Mouse (Mus musculus): ENCODE data around the gene Ifrd2. TPM values are rescaled to one million over a fixed set of nuclear protein-coding genes. Genes with fewer than 3 reads are reported as not detected.

Ifrd2 gene
- polyA plus RNA-seq, 1 experiment from 2014 or later = 40.0 TPM

DNA sequence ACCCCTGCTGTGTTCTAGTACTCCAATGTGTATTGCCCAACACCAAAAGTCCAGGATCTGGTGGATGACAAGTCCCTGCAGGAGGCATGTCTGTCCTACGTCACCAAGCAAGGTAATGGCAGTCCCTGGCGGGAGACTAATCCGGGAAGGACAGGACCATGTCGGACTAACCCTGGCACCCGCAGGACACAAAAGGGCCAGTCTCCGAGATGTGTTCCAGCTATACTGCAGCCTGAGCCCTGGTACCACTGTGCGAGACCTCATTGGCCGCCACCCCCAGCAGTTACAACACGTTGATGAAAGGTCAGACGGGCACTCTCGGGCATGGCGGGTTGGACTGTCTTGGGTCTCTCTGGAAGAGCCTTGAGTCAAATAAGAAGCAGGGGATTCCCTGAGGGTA, 42.7 kb upstream of the Ifrd2 start:
- Histone ChIP-seq H3K27ac (no peak overlapping the region), H3K4me2 (no peak overlapping the region), H3K4me1 (peaks cover 34% of the 10 kb centered on the region), H3K36me3 (peaks cover 12% of the 10 kb centered on the region; the same call in 1 of the 2 replicates), H3K9ac (no peak overlapping the region), H3K9me3 (no peaks in the 10 kb centered on the region), H3K27me3 (no peaks in the 10 kb centered on the region), H3K4me3 (no peak overlapping the region)
- 90% methylated on average over 12 of the region's 12 CpGs for WGBS
- ATAC-seq (ENCODE audit: borderline replicate concordance, extremely low read depth, low FRiP score, low TSS enrichment) = no peak

DNA sequence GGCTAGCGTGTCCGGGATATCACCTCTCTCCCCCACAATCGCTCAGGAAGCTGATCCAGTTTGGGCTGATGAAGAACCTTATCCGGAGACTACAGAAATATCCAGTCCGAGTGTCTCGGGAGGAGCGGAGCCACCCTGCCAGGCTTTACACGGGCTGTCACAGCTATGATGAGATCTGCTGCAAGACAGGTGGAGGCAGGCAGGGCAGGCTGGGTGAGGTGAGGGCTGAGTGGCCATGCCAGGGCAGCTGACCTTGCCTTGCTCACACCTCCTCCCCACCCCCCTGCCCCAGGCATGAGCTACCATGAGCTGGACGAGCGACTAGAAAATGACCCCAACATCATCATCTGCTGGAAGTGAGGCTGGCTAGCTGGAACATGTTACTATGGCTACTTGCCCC, 42.2 kb upstream of the Ifrd2 start:
- 85% methylated on average over 10 of the region's 10 CpGs for WGBS
- no peak for ATAC-seq (ENCODE audit: borderline replicate concordance, extremely low read depth, low FRiP score, low TSS enrichment)
- Histone ChIP-seq H3K4me3 (no peak overlapping the region), H3K27ac (no peak overlapping the region), H3K36me3 (peaks cover 9% of the 10 kb centered on the region; the same call in 1 of the 2 replicates), H3K9ac (no peak overlapping the region), H3K9me3 (no peaks in the 10 kb centered on the region), H3K4me1 (peaks cover 37% of the 10 kb centered on the region), H3K27me3 (no peaks in the 10 kb centered on the region), H3K4me2 (no peak overlapping the region)

DNA sequence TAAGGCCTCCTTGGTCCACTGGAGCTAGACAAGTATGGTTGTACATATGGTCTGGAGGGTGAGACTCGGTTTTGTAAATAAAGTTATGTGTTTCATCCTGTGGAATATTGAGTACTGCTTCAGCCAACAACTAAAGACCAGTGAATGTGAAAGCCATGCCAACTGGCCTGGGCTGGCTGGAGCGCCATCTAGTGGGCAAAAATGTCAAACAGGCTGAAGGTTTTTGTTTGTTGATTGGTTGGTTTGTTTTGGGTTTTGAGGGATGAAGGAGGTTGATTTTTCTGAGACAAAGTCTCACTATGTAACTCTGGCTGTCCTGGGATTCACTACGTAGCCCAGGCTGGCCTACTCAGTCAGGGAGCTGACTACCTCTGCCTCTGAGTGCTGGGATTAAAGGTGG, 41.8 kb upstream of the Ifrd2 start:
- Histone ChIP-seq H3K4me2 (no peak overlapping the region), H3K4me3 (no peak overlapping the region), H3K36me3 (peaks cover 9% of the 10 kb centered on the region; the same call in 1 of the 2 replicates), H3K9me3 (no peaks in the 10 kb centered on the region), H3K27me3 (no peaks in the 10 kb centered on the region), H3K27ac (no peak overlapping the region), H3K4me1 (peaks cover 41% of the 10 kb centered on the region), H3K9ac (no peak overlapping the region)
- no peak for ATAC-seq (ENCODE audit: borderline replicate concordance, extremely low read depth, low FRiP score, low TSS enrichment)
- WGBS = 12% methylated on average over 3 of the region's 3 CpGs

DNA sequence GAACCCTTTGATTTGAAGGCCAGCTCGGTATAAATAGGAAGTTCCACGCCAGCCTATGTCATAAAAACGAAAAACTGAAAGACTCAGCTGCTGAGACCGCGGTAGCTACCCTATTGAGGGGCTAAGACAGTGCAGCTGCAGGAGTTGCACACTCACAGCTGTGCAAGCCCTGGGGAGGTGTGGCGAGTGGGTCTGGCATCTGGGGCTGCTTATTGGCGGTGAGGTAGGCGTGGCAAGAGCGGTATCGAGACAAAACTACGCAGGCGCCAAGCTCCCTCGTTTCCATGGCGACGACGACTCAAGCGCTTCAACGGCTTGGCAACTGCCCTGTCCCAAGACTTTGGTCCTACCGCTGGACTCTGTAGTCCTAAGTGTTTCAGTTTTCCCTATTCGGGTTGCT, 40.4 kb upstream of the Ifrd2 start, which contains the start of gene Zmynd10:
TSS of gene Zmynd10 (plus strand) at position 273 of the 400 bp plus-strand sequence.
- Histone ChIP-seq H3K27me3 (no peaks in the 10 kb centered on the region), H3K36me3 (peaks cover 9% of the 10 kb centered on the region; the same call in 1 of the 2 replicates), H3K27ac (no peak within 1 kb of the TSS; the same call in 1 of the 2 replicates), H3K9me3 (no peaks in the 10 kb centered on the region), H3K9ac (no peak within 1 kb of the TSS), H3K4me1 (peaks cover 44% of the 10 kb centered on the region), H3K4me3 (peak within 1 kb of the TSS; percentile 19), H3K4me2 (peak within 1 kb of the TSS; percentile 44)
- ATAC-seq (ENCODE audit: borderline replicate concordance, extremely low read depth, low FRiP score, low TSS enrichment) = peak; percentile 41; the same call in 1 of the 2 replicates
- WGBS = 1% methylated on average over 20 of the region's 20 CpGs

DNA sequence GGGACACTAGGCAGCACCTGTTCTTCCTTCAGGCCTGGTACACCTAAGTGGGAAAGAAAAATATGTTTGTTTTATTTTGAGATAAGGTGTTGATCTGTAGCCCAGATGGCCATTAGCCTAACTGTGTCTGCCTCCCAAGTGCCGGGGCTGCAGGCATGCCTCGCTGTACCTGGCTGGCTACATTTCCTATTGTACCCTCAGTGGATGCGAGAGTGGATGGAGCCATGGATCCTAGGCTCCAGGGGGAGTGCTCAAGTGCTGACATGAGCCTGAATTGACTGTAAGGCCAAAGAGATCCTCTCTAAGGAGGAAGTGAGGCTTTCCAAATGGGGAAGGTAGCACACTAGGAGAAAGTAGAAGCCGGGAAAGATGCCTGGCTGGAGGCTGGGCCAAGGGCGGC, 39.5 kb upstream of the Ifrd2 start:
- ATAC-seq (ENCODE audit: borderline replicate concordance, extremely low read depth, low FRiP score, low TSS enrichment) = no peak
- peaks cover 46% of the 10 kb centered on the region for H3K4me1 ChIP-seq

DNA sequence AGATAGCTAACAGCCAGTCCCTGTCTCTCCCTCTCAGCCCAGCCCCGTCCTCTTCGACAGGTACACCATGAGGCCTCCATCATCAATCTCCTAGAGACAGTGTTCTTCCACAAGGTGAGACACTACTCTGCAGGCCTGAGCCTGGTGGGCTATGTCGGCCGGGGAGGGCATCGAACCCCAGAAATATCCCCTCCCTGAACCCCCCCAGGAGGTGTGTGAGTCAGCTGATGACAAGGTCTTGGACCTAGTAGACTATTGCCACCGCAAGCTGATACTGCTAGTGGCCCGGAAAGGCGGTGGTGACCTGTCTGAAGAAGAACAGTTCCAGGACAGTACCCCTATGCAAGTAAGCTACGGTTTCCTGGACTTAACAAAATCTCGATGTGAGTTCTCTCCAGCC, 38.6 kb upstream of the Ifrd2 start:
- Histone ChIP-seq H3K9me3 (no peaks in the 10 kb centered on the region), H3K27me3 (no peaks in the 10 kb centered on the region), H3K4me1 (peaks cover 54% of the 10 kb centered on the region), H3K4me3 (no peak overlapping the region), H3K4me2 (no peak overlapping the region), H3K36me3 (peaks cover 9% of the 10 kb centered on the region; the same call in 1 of the 2 replicates), H3K9ac (no peak overlapping the region), H3K27ac (no peak overlapping the region)
- 87% methylated on average over 10 of the region's 10 CpGs for WGBS
- no peak for ATAC-seq (ENCODE audit: borderline replicate concordance, extremely low read depth, low FRiP score, low TSS enrichment)

More for the DNA sequence above, 39.5 kb upstream of the Ifrd2 start:
- Histone ChIP-seq H3K36me3 (peaks cover 9% of the 10 kb centered on the region; the same call in 1 of the 2 replicates), H3K9me3 (no peaks in the 10 kb centered on the region), H3K27ac (no peak overlapping the region), H3K4me3 (no peak overlapping the region), H3K27me3 (no peaks in the 10 kb centered on the region), H3K4me2 (no peak overlapping the region), H3K9ac (no peak overlapping the region)
- WGBS = 72% methylated on average over 5 of the region's 5 CpGs

DNA sequence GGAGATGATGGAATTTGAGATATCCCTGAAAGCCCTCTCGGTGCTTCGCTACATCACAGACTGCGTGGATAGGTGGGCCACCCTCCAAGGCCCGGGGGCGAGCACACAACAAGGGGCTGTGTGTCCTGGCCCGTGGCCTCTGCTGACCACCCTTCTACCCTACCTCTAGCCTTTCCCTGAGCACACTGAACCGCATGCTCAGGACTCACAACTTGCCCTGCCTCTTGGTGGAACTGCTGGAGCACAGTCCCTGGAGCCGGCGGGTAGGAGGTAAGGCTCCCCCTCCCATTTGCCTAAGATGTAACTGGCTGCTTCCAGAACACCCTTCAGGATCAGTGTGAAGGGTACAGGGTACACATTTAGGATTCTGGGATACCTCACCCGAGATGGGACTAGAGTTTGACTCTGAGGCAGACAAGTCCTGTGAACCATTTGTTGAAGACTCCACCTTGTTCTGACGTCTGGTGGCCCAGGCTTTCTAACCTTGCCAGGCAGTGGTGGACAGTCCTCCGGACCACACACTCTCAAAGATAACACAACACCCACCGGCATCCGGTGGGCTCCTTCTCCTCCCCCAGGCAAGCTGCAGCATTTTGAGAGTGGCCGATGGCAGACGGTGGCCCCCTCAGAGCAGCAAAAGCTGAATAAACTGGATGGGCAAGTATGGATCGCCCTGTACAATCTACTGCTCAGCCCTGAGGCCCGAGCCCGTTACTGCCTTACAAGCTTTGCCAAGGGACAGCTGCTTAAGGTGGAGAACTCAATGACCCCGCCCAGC, 38.0 kb upstream of the Ifrd2 start:
- Histone ChIP-seq H3K36me3 (peaks cover 6% of the 10 kb centered on the region; the same call in 1 of the 2 replicates), H3K27me3 (no peaks in the 10 kb centered on the region), H3K4me2 (no peak overlapping the region), H3K9ac (no peak overlapping the region), H3K4me3 (no peak overlapping the region), H3K9me3 (no peaks in the 10 kb centered on the region), H3K27ac (no peak overlapping the region), H3K4me1 (peaks cover 54% of the 10 kb centered on the region)
- no peak for ATAC-seq (ENCODE audit: borderline replicate concordance, extremely low read depth, low FRiP score, low TSS enrichment)
- 69% methylated on average over 20 of the region's 20 CpGs for WGBS

DNA sequence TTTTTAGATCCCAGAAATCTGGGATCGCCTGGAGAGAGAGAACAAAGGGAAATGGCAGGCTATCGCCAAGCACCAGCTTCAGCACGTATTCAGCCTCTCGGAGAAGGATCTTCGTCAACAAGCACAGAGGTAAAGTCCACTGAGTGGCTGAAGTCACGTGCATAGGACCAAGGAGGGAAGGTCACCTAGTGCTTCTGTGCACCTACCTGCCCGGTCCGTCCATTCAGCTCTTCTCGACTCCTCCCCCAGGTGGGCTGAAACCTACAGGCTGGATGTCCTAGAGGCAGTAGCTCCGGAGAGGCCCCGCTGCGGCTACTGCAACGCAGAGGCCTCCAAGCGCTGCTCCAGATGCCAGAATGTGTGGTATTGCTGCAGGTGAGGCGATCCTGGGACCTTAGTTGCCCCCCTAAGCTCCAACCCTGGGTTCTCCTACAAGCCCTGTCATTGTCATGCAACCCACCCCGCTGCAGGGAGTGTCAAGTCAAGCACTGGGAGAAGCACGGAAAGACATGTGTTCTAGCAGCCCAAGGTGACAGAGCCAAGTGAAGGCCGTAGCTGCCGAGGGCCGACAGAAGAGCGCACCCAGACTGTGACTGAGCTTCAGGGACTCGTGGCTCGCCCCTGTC, 36.8 kb upstream of the Ifrd2 start:
- no peak for ATAC-seq (ENCODE audit: borderline replicate concordance, extremely low read depth, low FRiP score, low TSS enrichment)
- H3K9me3 ChIP-seq = no peaks in the 10 kb centered on the region
- 34% methylated on average over 23 of the region's 23 CpGs for WGBS
- H3K27ac ChIP-seq = peak overlapping the region; percentile 65
- H3K4me3 ChIP-seq = peak overlapping the region; percentile 53
- H3K4me2 ChIP-seq = peak overlapping the region; percentile 96
- H3K27me3 ChIP-seq = no peaks in the 10 kb centered on the region
- no peaks in the 10 kb centered on the region for H3K36me3 ChIP-seq
- peak overlapping the region; percentile 74 for H3K9ac ChIP-seq
- peaks cover 58% of the 10 kb centered on the region for H3K4me1 ChIP-seq

DNA sequence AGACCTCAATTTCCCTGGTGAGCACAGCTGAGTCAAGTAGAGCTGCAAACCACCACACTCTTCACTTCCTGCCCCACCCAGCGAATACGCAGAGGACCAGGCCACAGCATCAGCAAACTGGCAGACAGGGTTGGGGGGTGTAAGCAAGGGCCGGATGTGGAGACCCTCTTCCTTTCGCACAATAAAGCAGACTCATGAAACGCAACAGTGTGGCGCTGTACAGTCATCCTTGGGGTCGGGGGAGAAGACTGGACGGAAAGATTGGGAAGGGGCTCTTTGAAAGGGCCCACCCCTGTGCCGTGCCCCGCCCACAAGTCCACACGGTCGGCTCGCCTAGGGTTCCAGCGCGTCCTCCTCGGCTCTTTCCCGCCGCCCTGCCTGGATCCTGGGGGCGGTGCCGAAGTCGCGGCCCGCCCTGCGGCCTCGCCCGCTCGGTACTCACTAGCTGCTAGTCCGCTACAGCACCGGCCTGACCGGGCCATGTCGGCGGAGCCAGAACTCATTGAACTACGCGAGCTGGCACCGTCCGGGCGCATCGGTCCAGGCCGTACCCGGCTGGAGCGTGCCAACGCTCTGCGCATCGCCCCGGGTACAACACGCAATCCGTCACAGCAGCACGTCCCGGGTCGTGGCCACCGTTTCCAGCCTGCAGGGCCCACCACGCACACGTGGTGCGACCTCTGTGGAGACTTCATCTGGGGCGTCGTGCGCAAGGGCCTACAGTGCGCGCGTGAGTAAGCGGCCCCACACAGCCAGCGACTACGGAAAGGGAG, 36.1 kb upstream of the Ifrd2 start, which contains the start of gene Rassf1:
TSS of gene Rassf1 (plus strand) at position 439 of the 773 bp plus-strand sequence.
- ATAC-seq (ENCODE audit: borderline replicate concordance, extremely low read depth, low FRiP score, low TSS enrichment) = peak; percentile 50; the same call in 1 of the 2 replicates
- peaks cover 64% of the 10 kb centered on the region for H3K4me1 ChIP-seq
- peak within 1 kb of the TSS; percentile 96 for H3K4me2 ChIP-seq
- no peaks in the 10 kb centered on the region for H3K9me3 ChIP-seq
- peak within 1 kb of the TSS; percentile 53 for H3K4me3 ChIP-seq
- H3K36me3 ChIP-seq = no peaks in the 10 kb centered on the region
- H3K9ac ChIP-seq = peak within 1 kb of the TSS; percentile 74
- H3K27me3 ChIP-seq = no peaks in the 10 kb centered on the region
- WGBS = 1% methylated on average over 63 of the region's 63 CpGs
- peak within 1 kb of the TSS; percentile 65 for H3K27ac ChIP-seq

DNA sequence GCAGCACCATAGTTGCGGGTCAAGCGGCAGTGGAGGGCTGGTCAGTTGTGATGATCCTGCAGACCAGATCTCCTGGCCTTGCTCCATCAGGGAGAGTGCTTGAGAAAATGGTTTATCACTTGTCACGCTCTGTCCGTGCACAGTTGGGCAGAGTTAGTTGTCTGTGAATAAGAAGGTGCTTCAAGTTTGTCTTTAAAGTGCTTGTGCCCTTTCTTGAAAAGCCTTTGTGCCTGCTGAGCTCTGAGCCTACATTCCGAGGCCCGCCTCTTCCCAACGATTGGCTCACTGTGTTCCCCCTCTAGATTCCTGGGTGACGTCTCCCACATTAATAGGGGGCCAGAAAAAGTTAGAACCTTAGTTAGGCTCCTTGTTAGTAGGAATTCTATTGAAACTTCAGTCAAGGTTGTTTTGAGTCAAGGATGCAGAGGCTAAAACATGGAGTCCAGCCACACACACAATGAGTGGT, 35.5 kb upstream of the Ifrd2 start:
- peaks cover 64% of the 10 kb centered on the region for H3K4me1 ChIP-seq
- H3K9me3 ChIP-seq = no peaks in the 10 kb centered on the region
- H3K27me3 ChIP-seq = no peaks in the 10 kb centered on the region
- WGBS = 4% methylated on average over 8 of the region's 8 CpGs
- ATAC-seq (ENCODE audit: borderline replicate concordance, extremely low read depth, low FRiP score, low TSS enrichment) = no peak
- H3K4me3 ChIP-seq = peak overlapping the region; percentile 53
- H3K36me3 ChIP-seq = 0 out of 2 replicates have a peak, but pooled peaks cover 2% of the 10 kb centered on the region
- H3K9ac ChIP-seq = peak overlapping the region; percentile 74
- peak overlapping the region; percentile 65 for H3K27ac ChIP-seq
- peak overlapping the region; percentile 96 for H3K4me2 ChIP-seq

DNA sequence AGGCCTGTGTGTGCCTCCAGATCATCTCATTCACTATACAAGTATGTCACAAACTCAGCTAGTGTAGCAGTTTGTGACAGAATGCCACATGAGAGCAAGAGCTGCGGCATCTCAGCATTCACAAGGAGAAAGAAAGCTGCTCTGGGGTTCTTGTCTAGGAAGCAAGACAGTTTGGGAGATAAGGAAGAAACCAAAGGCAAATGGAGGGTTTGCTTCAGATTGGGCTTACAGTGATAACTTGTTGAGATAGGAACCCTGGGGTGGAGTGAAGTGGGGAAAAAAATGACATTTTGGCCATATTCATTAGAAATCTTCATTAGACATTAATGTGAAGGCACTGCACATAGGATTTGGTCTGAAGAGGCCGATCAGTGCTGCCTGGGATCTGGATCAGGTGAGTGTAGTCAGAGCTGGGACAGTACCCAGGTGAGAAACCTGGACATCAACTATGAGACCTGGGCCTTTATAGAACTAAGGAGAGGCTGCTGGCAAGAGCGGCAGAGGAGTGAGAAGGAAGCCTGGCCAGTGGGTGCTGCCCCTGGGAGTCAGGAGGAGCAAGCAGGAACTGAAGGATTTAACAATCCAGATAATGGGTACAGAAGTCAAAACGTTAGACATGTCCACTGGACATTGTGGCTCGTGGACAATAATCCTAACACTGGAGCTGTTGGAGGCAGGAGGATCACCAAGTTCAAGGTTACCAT, 34.6 kb upstream of the Ifrd2 start:
- WGBS = 67% methylated on average over 5 of the region's 5 CpGs
- Histone ChIP-seq H3K27me3 (no peaks in the 10 kb centered on the region), H3K4me1 (peaks cover 58% of the 10 kb centered on the region), H3K4me2 (peak overlapping the region; percentile 96), H3K9ac (peak overlapping the region; percentile 74; the same call in 1 of the 2 replicates), H3K27ac (no peak overlapping the region), H3K4me3 (peak overlapping the region; percentile 78), H3K9me3 (no peaks in the 10 kb centered on the region), H3K36me3 (peaks cover 11% of the 10 kb centered on the region)
- no peak for ATAC-seq (ENCODE audit: borderline replicate concordance, extremely low read depth, low FRiP score, low TSS enrichment)
